Mouse (Mus musculus): ENCODE data around the gene Rasgef1a.

The Rasgef1a gene

GRCm38 (mm10) chr6:118134461-118134860 is 123.2 kb downstream of the Rasgef1a start:
- DNase-seq (ENCODE audit: low spot score) = no peak

GRCm38 (mm10) chr6:118137148-118137547 is 125.9 kb downstream of the Rasgef1a start:
- no peak for DNase-seq (ENCODE audit: low spot score)

GRCm38 (mm10) chr6:118138731-118139709 is 127.8 kb downstream of the Rasgef1a start, which contains the start of gene Csgalnact2:
Csgalnact2 (minus strand) TSS chr6:118139140.
- DNase-seq (ENCODE audit: low spot score) = peak; percentile 91

- DNase-seq (ENCODE audit: low spot score) = no peak
Observed at GRCm38 (mm10) chr6:118140961-118141360, 129.7 kb downstream of the Rasgef1a start.
